In the genomic region with DNA sequence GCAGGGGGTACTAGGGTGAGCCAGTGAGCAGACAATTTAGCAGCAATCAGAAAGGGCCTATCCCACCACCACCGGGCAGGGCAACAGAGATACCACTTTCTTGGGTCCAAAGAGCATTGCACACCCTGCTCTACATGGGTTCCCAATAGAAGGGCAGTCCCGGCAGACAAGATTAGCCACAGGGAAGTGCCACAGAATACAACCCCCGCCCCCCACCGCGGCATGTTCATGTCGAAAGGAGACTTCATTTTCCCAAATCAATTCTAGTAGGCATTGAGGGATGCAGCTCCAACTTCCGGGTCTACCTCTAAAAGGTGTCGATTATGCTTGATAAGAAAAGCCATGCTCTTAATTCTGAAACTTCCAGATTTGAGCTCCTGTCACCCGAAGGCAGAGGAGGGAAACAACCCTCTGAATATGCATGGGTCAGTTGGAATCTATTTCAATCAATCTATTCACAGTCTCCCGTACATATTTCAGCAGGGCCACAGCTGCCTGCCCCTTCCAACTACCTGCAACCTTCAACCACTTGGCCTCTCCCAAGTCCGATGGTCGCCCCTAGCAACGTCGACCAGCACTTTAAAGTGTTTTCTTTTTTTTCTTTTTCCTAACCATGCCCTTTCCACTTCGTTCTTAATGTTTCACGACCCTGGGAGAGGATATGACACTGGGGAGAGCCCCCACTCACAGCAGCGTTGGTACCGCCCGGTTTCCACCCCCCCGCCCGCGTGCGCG, we compare ENCODE assay signal across 8 mouse cellular contexts. TPM values are rescaled to one million over a fixed set of nuclear protein-coding genes. Genes with fewer than 3 reads are reported as not detected.
DNase-seq lines count a peak whose midpoint lies in the region; ATAC-seq and TF ChIP-seq lines count a peak whose summit lies in the region.

No protein-coding gene starts in this region.

- intact Hi-C loops in left cerebral cortex, adult 2 months (cut with DNase I): loop anchor here (5.0 kb wide), 1 partner anchor 59 kb away; a partner anchor contains a TSS
- intact Hi-C loops in left cerebral cortex, postnatal 25 days (cut with DNase I): loop anchor here (1.0 kb wide), 1 partner anchor 60 kb away; no protein-coding TSS in a partner anchor

- TF ChIP-seq CTCF in left cerebral cortex, adult 2 months (IDR thresholded peaks at IDR 0.05): no peak

- no peak for DNase-seq in left cerebral cortex, adult 2 months (ENCODE audit: extremely low spot score in 1 of 2, low spot score in 2 of 2)
- DNase-seq in left cerebral cortex, postnatal 25 days (ENCODE audit: low spot score in 2 of 2): no peak
- DNase-seq in frontal cortex, postnatal 14 days (ENCODE audit: low spot score in 2 of 2): no peak
- DNase-seq in thymus, postnatal 0 days (ENCODE audit: low spot score): no peak
- DNase-seq in urinary bladder, postnatal 4 days (ENCODE audit: low spot score in 2 of 2): no peak

- H3K27me3 ChIP-seq in embryonic facial prominence, embryonic 12.5 days: no peaks in the 10 kb centered on the region
- H3K27me3 ChIP-seq in hindbrain, embryonic 16.5 days (replicated peaks; ENCODE audit: control insufficient read depth, insufficient read depth, low read length): no peaks in the 10 kb centered on the region
- no peaks in the 10 kb centered on the region for H3K27me3 ChIP-seq in midbrain, embryonic 13.5 days

- peak overlapping the region; percentile 70 for H3K9ac ChIP-seq in embryonic facial prominence, embryonic 12.5 days
- peak overlapping the region; percentile 71 for H3K9ac ChIP-seq in hindbrain, embryonic 16.5 days (ENCODE audit: low read depth, low read length)
- peak overlapping the region; percentile 80 for H3K9ac ChIP-seq in midbrain, embryonic 13.5 days (replicated peaks)

- no peaks in the 10 kb centered on the region for H3K9me3 ChIP-seq in embryonic facial prominence, embryonic 12.5 days
- no peaks in the 10 kb centered on the region for H3K9me3 ChIP-seq in hindbrain, embryonic 16.5 days (ENCODE audit: control insufficient read depth, low read length)
- no peaks in the 10 kb centered on the region for H3K9me3 ChIP-seq in midbrain, embryonic 13.5 days

- peaks cover 41% of the 10 kb centered on the region for H3K36me3 ChIP-seq in embryonic facial prominence, embryonic 12.5 days
- H3K36me3 ChIP-seq in hindbrain, embryonic 16.5 days (ENCODE audit: control insufficient read depth, insufficient read depth, low read length): peaks cover 12% of the 10 kb centered on the region; the same call in 1 of the 2 replicates
- H3K36me3 ChIP-seq in midbrain, embryonic 13.5 days: peaks cover 44% of the 10 kb centered on the region

- peak overlapping the region; percentile 91 for H3K4me2 ChIP-seq in embryonic facial prominence, embryonic 12.5 days (replicated peaks)
- peak overlapping the region; percentile 77 for H3K4me2 ChIP-seq in hindbrain, embryonic 16.5 days (ENCODE audit: low read length)
- H3K4me2 ChIP-seq in midbrain, embryonic 13.5 days (replicated peaks): peak overlapping the region; percentile 90

- peaks cover 11% of the 10 kb centered on the region for H3K4me1 ChIP-seq in embryonic facial prominence, embryonic 12.5 days
- H3K4me1 ChIP-seq in hindbrain, embryonic 16.5 days (ENCODE audit: control insufficient read depth, insufficient read depth, low read depth, low read length): peaks cover 12% of the 10 kb centered on the region
- peaks cover 29% of the 10 kb centered on the region for H3K4me1 ChIP-seq in midbrain, embryonic 13.5 days (replicated peaks)

- H3K27ac ChIP-seq in left cerebral cortex, adult 2 months: peak overlapping the region; percentile 89
- peak overlapping the region; percentile 89 for H3K27ac ChIP-seq in embryonic facial prominence, embryonic 12.5 days
- H3K27ac ChIP-seq in hindbrain, embryonic 16.5 days (ENCODE audit: low read depth, low read length): peak overlapping the region; percentile 83
- peak overlapping the region; percentile 91 for H3K27ac ChIP-seq in midbrain, embryonic 13.5 days

- 4% methylated on average over 24 of the region's 24 CpGs for WGBS in embryonic facial prominence, embryonic 12.5 days
- 3% methylated on average over 24 of the region's 24 CpGs for WGBS in hindbrain, embryonic 16.5 days
- 4% methylated on average over 24 of the region's 24 CpGs for WGBS in midbrain, embryonic 13.5 days

- ATAC-seq in embryonic facial prominence, embryonic 12.5 days (ENCODE audit: insufficient number of reproducible peaks, insufficient read depth, low FRiP score, low TSS enrichment): no peak
- peak; percentile 3; the same call in 1 of the 2 replicates for ATAC-seq in hindbrain, embryonic 16.5 days
- ATAC-seq in midbrain, embryonic 13.5 days: no peak

- peak overlapping the region; percentile 84 for H3K4me3 ChIP-seq in left cerebral cortex, adult 2 months
- H3K4me3 ChIP-seq in embryonic facial prominence, embryonic 12.5 days: peak overlapping the region; percentile 67
- peak overlapping the region; percentile 59 for H3K4me3 ChIP-seq in hindbrain, embryonic 16.5 days (ENCODE audit: low read length)
- peak overlapping the region; percentile 68 for H3K4me3 ChIP-seq in midbrain, embryonic 13.5 days (replicated peaks)

RNA-seq across cellular contexts. Expression of a gene that starts 0.7 kb away (rescaled TPM):
- 1 to 10 TPM; 2.2 to 4.2 TPM for total RNA-seq in left cerebral cortex, adult 2 months (2021)
- 1 to 10 TPM; 1.6 to 3.0 TPM for total RNA-seq in left cerebral cortex, postnatal 25 days (2021)
- 2.3 TPM in 2 replicates for polyA plus RNA-seq in embryonic facial prominence, embryonic 12.5 days (2016; fragmentation: Nextera tagmentation; extraction: Ambion mirVana)
- 1.3 TPM in 2 replicates for polyA plus RNA-seq in hindbrain, embryonic 16.5 days (2015; fragmentation: Nextera tagmentation; extraction: Ambion mirVana)
- 1.6 and 1.8 TPM in 2 replicates for polyA plus RNA-seq in midbrain, embryonic 13.5 days (2015; fragmentation: Nextera tagmentation; extraction: Ambion mirVana)
- 1.2 and 1.6 TPM in 2 replicates for polyA plus RNA-seq in thymus, postnatal 0 days (2015; fragmentation: Nextera tagmentation; extraction: Ambion mirVana)

RNA-seq across cellular contexts. Expression of a gene that starts 0.7 kb away (rescaled TPM):
- 10 to 100 TPM; 28.0 to 29.0 TPM for total RNA-seq in left cerebral cortex, adult 2 months (2021)
- 10 to 100 TPM; 26.4 to 27.9 TPM for total RNA-seq in left cerebral cortex, postnatal 25 days (2021)
- 61.5 and 64.3 TPM in 2 replicates for polyA plus RNA-seq in embryonic facial prominence, embryonic 12.5 days (2016; fragmentation: Nextera tagmentation; extraction: Ambion mirVana)
- polyA plus RNA-seq in hindbrain, embryonic 16.5 days (2015; fragmentation: Nextera tagmentation; extraction: Ambion mirVana): 25.9 and 35.9 TPM in 2 replicates
- polyA plus RNA-seq in midbrain, embryonic 13.5 days (2015; fragmentation: Nextera tagmentation; extraction: Ambion mirVana): 33.4 and 40.7 TPM in 2 replicates
- polyA plus RNA-seq in thymus, postnatal 0 days (2015; fragmentation: Nextera tagmentation; extraction: Ambion mirVana): 33.2 and 45.9 TPM in 2 replicates

RNA-seq across cellular contexts. Expression of a gene that starts 17.7 kb away (rescaled TPM):
- total RNA-seq in left cerebral cortex, adult 2 months (2021): 10 to 100 TPM; 62.4 to 64.3 TPM
- 10 to 100 TPM; 59.2 to 63.0 TPM for total RNA-seq in left cerebral cortex, postnatal 25 days (2021)
- 54.8 and 59.3 TPM in 2 replicates for polyA plus RNA-seq in embryonic facial prominence, embryonic 12.5 days (2016; fragmentation: Nextera tagmentation; extraction: Ambion mirVana)
- polyA plus RNA-seq in hindbrain, embryonic 16.5 days (2015; fragmentation: Nextera tagmentation; extraction: Ambion mirVana): 75.2 and 80.8 TPM in 2 replicates
- polyA plus RNA-seq in midbrain, embryonic 13.5 days (2015; fragmentation: Nextera tagmentation; extraction: Ambion mirVana): 54.4 and 54.8 TPM in 2 replicates
- 44.7 and 47.0 TPM in 2 replicates for polyA plus RNA-seq in thymus, postnatal 0 days (2015; fragmentation: Nextera tagmentation; extraction: Ambion mirVana)

RNA-seq across cellular contexts. Expression of a gene that starts 18.2 kb away (rescaled TPM):
- total RNA-seq in left cerebral cortex, adult 2 months (2021): 1 to 10 TPM; 1.7 to 3.2 TPM
- total RNA-seq in left cerebral cortex, postnatal 25 days (2021): 1 to 10 TPM; 1.5 to 2.6 TPM
- 1.3 and 1.5 TPM in 2 replicates for polyA plus RNA-seq in embryonic facial prominence, embryonic 12.5 days (2016; fragmentation: Nextera tagmentation; extraction: Ambion mirVana)
- polyA plus RNA-seq in hindbrain, embryonic 16.5 days (2015; fragmentation: Nextera tagmentation; extraction: Ambion mirVana): 1.3 and 2.2 TPM in 2 replicates
- 1.0 and 1.2 TPM in 2 replicates for polyA plus RNA-seq in midbrain, embryonic 13.5 days (2015; fragmentation: Nextera tagmentation; extraction: Ambion mirVana)
- 0.09 and 0.26 TPM in 2 replicates for polyA plus RNA-seq in thymus, postnatal 0 days (2015; fragmentation: Nextera tagmentation; extraction: Ambion mirVana)

RNA-seq across cellular contexts. Expression of a gene that starts 24.2 kb away (rescaled TPM):
- 1 to 10 TPM in 1 of 2 experiments, not detected in 1; 1.3 TPM for total RNA-seq in left cerebral cortex, adult 2 months (2021)
- total RNA-seq in left cerebral cortex, postnatal 25 days (2021): 1 to 10 TPM in 1 of 2 experiments, not detected in 1; 1.3 TPM
- 0.82 and 2.0 TPM in 2 replicates for polyA plus RNA-seq in embryonic facial prominence, embryonic 12.5 days (2016; fragmentation: Nextera tagmentation; extraction: Ambion mirVana)
- polyA plus RNA-seq in hindbrain, embryonic 16.5 days (2015; fragmentation: Nextera tagmentation; extraction: Ambion mirVana): 1.5 and 2.1 TPM in 2 replicates
- 1.8 and 2.0 TPM in 2 replicates for polyA plus RNA-seq in midbrain, embryonic 13.5 days (2015; fragmentation: Nextera tagmentation; extraction: Ambion mirVana)
- 0.59 and 0.69 TPM in 2 replicates for polyA plus RNA-seq in thymus, postnatal 0 days (2015; fragmentation: Nextera tagmentation; extraction: Ambion mirVana)
